Mouse (Mus musculus): ENCODE measurements around the gene Gpr141. TPM values are rescaled to one million over a fixed set of nuclear protein-coding genes. Genes with fewer than 3 reads are reported as not detected.

Gene Gpr141
- polyA plus RNA-seq, 1 experiment = 16.8 TPM

DNA sequence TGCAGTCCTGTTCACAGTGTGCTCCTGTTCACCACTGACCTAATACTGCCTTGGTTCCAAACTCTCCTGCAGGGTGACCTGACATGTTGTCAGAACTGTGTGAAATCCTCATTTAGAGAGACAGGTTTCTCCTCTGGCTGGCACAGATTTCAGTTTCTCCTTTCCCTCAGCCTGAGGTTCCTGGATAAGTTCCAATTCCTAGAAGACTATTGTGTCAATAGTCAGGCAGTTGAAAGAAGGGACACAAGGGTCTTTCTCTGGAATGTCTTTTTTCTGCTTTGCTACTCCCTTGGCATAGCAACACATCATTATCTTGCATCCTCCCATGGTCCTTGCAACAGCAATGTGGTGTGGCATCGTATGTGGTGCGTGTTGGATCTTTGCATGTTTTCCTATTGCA lies 106.9 kb downstream of the Gpr141 start:
- no peak overlapping the region for H3K27ac ChIP-seq (ENCODE audit: control insufficient read depth, insufficient read depth, low read depth, low read length, poor library complexity)
- 87% methylated on average over 2 of the region's 2 CpGs for WGBS
- TF ChIP-seq POLR2A (IDR thresholded peaks at IDR 0.05; ENCODE audit: borderline replicate concordance, control insufficient read depth, low read depth, low read length) (no peak), CTCF (IDR thresholded peaks at IDR 0.05; ENCODE audit: control insufficient read depth, insufficient read depth, low read length) (no peak)
- no peak overlapping the region for H3K4me3 ChIP-seq (replicated peaks; ENCODE audit: control insufficient read depth, low read depth, low read length)
- no peaks in the 10 kb centered on the region for H3K4me1 ChIP-seq (ENCODE audit: control insufficient read depth, insufficient read depth, low read length)

DNA sequence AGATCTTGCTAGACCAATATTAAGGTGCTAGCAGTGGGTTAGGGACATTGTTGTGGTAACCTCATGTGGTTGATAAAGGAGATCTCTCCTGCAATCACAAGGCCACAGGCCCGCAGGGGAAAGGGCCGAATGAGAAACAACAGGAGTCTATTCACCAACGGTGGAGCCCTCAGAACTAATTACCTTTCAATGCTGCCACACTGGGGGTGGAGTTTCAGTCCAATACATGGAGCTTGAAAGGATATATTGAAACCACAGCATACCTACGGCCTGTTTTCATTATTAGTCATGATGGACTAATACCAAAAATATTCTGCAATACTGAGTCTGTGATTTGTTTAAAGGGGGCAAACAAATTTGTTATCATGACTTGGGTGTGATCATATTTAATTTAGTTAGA lies 120.3 kb downstream of the Gpr141 start:
- H3K4me3 ChIP-seq (replicated peaks; ENCODE audit: control insufficient read depth, low read depth, low read length) = no peak overlapping the region
- no peak for TF ChIP-seq POLR2A (IDR thresholded peaks at IDR 0.05; ENCODE audit: borderline replicate concordance, control insufficient read depth, low read depth, low read length)
- no peak for TF ChIP-seq CTCF (IDR thresholded peaks at IDR 0.05; ENCODE audit: control insufficient read depth, insufficient read depth, low read length)
- no peak overlapping the region for H3K27ac ChIP-seq (ENCODE audit: control insufficient read depth, insufficient read depth, low read depth, low read length, poor library complexity)
- WGBS = 52% methylated on average over 4 of the region's 4 CpGs
- H3K4me1 ChIP-seq (ENCODE audit: control insufficient read depth, insufficient read depth, low read length) = no peaks in the 10 kb centered on the region; the same call in 1 of the 2 replicates

DNA sequence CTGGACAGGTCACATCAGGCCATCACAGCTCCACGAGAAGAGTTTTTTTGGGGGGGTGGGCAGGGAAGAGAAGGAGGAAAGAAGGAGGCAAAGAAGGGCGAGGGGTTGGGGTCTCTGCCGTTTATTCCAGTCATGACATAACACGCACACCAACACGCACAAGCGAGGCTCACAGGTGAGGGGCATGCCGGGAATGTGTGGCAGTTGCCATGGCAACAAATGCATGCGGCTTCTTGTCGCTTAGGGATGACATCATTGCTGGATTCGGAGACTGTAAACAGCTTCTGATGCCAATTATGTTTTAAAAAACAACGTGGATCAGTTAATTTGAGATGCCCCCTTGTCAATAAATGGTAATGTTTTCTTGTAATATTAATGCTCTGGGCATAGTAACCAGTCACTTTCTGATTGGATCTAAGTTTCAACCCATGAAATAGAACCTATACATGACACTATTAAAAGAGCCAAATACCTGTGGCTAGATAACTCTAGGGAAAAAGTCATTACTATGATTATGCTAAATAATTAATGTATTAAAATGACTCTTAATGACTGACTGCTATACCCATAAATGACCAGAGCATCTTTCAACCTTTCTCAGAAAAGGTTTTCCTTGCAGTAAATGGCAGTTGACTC lies 122.5 kb downstream of the Gpr141 start:
- Histone ChIP-seq H3K4me3 (replicated peaks; ENCODE audit: control insufficient read depth, low read depth, low read length) (no peak overlapping the region), H3K4me1 (ENCODE audit: control insufficient read depth, insufficient read depth, low read length) (no peaks in the 10 kb centered on the region; the same call in 1 of the 2 replicates), H3K27ac (ENCODE audit: control insufficient read depth, insufficient read depth, low read depth, low read length, poor library complexity) (no peak overlapping the region)
- no peak for TF ChIP-seq CTCF (IDR thresholded peaks at IDR 0.05; ENCODE audit: control insufficient read depth, insufficient read depth, low read length)
- no peak for TF ChIP-seq POLR2A (IDR thresholded peaks at IDR 0.05; ENCODE audit: borderline replicate concordance, control insufficient read depth, low read depth, low read length)
- 83% methylated on average over 11 of the region's 11 CpGs for WGBS

DNA sequence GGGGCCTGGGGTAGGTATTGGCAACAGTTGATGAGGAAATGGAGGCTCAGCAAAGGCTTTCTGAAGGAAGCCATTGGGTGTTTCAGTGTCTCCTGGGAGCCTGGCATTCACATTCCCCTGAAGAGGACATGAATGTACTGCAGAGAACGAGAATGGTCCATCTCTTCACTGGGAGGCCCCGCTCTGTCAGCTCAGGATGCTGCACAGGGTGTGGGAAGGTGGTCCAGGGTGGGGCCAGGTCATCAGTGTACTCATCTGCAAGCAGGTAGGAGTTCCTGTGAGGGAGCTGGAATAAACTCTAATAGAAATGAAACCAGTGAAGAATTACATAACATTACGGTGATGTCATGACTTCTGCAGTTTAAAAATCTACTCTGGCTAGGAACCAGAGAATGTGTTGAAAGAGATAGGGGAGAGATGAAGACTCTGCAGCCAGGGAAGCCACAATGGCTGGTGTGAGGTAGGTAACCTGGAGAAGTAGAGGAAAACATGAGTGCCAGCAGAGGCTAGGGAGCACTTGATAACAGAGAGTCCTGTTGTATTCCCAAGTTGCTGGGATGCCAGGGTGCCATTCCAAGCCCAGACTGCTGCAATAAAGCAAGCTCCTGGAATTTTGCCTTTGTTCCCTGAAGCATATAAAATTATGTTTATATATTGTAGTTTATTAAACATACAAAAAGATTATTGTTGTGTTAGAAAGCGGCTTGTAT lies 123.2 kb downstream of the Gpr141 start:
- Histone ChIP-seq H3K4me3 (replicated peaks; ENCODE audit: control insufficient read depth, low read depth, low read length) (no peak overlapping the region), H3K27ac (ENCODE audit: control insufficient read depth, insufficient read depth, low read depth, low read length, poor library complexity) (no peak overlapping the region), H3K4me1 (ENCODE audit: control insufficient read depth, insufficient read depth, low read length) (no peaks in the 10 kb centered on the region; the same call in 1 of the 2 replicates)
- whole genome bisulfite sequencing = 62% methylated on average over 4 of the region's 4 CpGs
- TF ChIP-seq POLR2A (IDR thresholded peaks at IDR 0.05; ENCODE audit: borderline replicate concordance, control insufficient read depth, low read depth, low read length) = no peak
- TF ChIP-seq CTCF (IDR thresholded peaks at IDR 0.05; ENCODE audit: control insufficient read depth, insufficient read depth, low read length) = no peak

Other genes with a start within 250 kb of the Gpr141 start
- gene Epdr1, start 204.3 kb downstream of the Gpr141 start, polyA plus RNA-seq (2011; ENCODE audit: insufficient read depth, insufficient read length, low replicate concordance, missing spikeins) = 3.1 and 11.8 TPM in 2 replicates
- 18.8 and 22.8 TPM in 2 replicates for gene Sfrp4, start 201.2 kb downstream of the Gpr141 start, polyA plus RNA-seq (2011; ENCODE audit: insufficient read depth, insufficient read length, low replicate concordance, missing spikeins)
- gene Nme8, start 126.5 kb downstream of the Gpr141 start, polyA plus RNA-seq (2011; ENCODE audit: insufficient read depth, insufficient read length, low replicate concordance, missing spikeins) = not detected in 2 replicates

Measured in bone marrow, adult 2 months (tissue).